Mouse (Mus musculus) forebrain, embryonic 11.5 days (tissue): Measurements from ENCODE around the gene Gm28048. TPM values are rescaled to one million over a fixed set of nuclear protein-coding genes. Genes with fewer than 3 reads are reported as not detected.

Source experiments
- ATAC-seq: fragments of 200-750 bp; cut with Nextera tagmentation; replicated peaks from 2 replicates; pipeline ENCODE4 v1.8.0; 2017; ENCODE audit warnings: moderate TSS enrichment; ENCODE audit not compliant: low FRiP score
- DNase-seq: peaks from one replicate; pipeline ENCODE4 v3.0.0-alpha.2; 2017; ENCODE audit warnings: low spot score
- H3K27ac ChIP-seq: fragments of 300-500 bp; sonication (generic); 2 replicates; pipeline ENCODE4 v1.5.1; 2014; ENCODE audit warnings: low read depth, low read length
- H3K27me3 ChIP-seq: fragments of 300-500 bp; sonication (generic); 2 replicates; pipeline ENCODE4 v1.6.1; 2014; ENCODE audit warnings: mild to moderate bottlenecking, low read length, mixed read lengths; ENCODE audit not compliant: control insufficient read depth, insufficient read depth
- H3K36me3 ChIP-seq: fragments of 300-500 bp; sonication (generic); 2 replicates; pipeline ENCODE4 v1.6.1; 2014; ENCODE audit warnings: mild to moderate bottlenecking, low read length, moderate library complexity, mixed read lengths; ENCODE audit not compliant: control insufficient read depth, insufficient read depth
- H3K4me1 ChIP-seq: fragments of 300-500 bp; sonication (generic); replicated peaks from 2 replicates; pipeline ENCODE4 v1.6.1; 2014; ENCODE audit warnings: low read length, mixed read lengths; ENCODE audit not compliant: control insufficient read depth, insufficient read depth
- H3K4me2 ChIP-seq: fragments of 300-500 bp; sonication (generic); 2 replicates; pipeline ENCODE4 v1.6.1; 2014; ENCODE audit warnings: low read depth, mild to moderate bottlenecking, low read length, moderate library complexity, mixed read lengths; ENCODE audit not compliant: severe bottlenecking
- H3K4me3 ChIP-seq: fragments of 300-500 bp; sonication (generic); 2 replicates; pipeline ENCODE4 v1.5.1; 2014; ENCODE audit warnings: low read depth, low read length
- H3K9ac ChIP-seq: fragments of 300-500 bp; sonication (generic); 2 replicates; pipeline ENCODE4 v1.6.1; 2014; ENCODE audit warnings: low read length
- H3K9me3 ChIP-seq: fragments of 300-500 bp; sonication (generic); 2 replicates; pipeline ENCODE4 v1.6.1; 2016; ENCODE audit warnings: low read length, mixed read lengths; ENCODE audit not compliant: control insufficient read depth
- WGBS: fragments of 180-500 bp; shearing (Covaris S2); extraction: QIAGEN DNeasy Blood & Tissue Kit; methylation state at CpG from one replicate; pipeline ENCODE4 v1.1.7; 2014; 5-methylcytosine and 5-hydroxymethylcytosine counted together
- polyA plus RNA-seq: library from polyadenylated mRNA; unstranded; fragments of >200 nt; fragmentation: Nextera tagmentation; extraction: Ambion mirVana; gene quantifications from 2 replicates; pipeline ENCODE4 v1.2.1, GENCODE M21; 2014

The Gm28048 gene
- polyA plus RNA-seq, 1 experiment from 2014 or later: 5.8 TPM

GRCm38 (mm10) chr11:22886991-22887390 is 94.9 kb downstream of the Gm28048 start:
- ATAC-seq (no peak), DNase-seq (no peak)
- WGBS: 96% methylated on average over 4 of the region's 4 CpGs
- Histone ChIP-seq H3K9ac (no peak overlapping the region), H3K4me1 (no peaks in the 10 kb centered on the region), H3K27me3 (no peaks in the 10 kb centered on the region), H3K4me2 (no peak overlapping the region), H3K36me3 (no peaks in the 10 kb centered on the region), H3K4me3 (no peak overlapping the region), H3K27ac (no peak overlapping the region), H3K9me3 (no peaks in the 10 kb centered on the region)

GRCm38 (mm10) chr11:22885350-22885749 is 96.5 kb downstream of the Gm28048 start:
- no peaks in the 10 kb centered on the region for H3K9me3 ChIP-seq
- H3K9ac ChIP-seq: no peak overlapping the region
- H3K4me2 ChIP-seq: no peak overlapping the region
- H3K27ac ChIP-seq: no peak overlapping the region
- no peaks in the 10 kb centered on the region for H3K4me1 ChIP-seq
- DNase-seq (no peak), ATAC-seq (no peak)
- WGBS: 97% methylated on average over 1 of the region's 1 CpGs
- H3K27me3 ChIP-seq: no peaks in the 10 kb centered on the region
- no peaks in the 10 kb centered on the region for H3K36me3 ChIP-seq
- no peak overlapping the region for H3K4me3 ChIP-seq

- ATAC-seq (no peak), DNase-seq (no peak)
- no peaks in the 10 kb centered on the region for H3K36me3 ChIP-seq
- no peak overlapping the region for H3K4me3 ChIP-seq
- H3K27ac ChIP-seq: no peak overlapping the region
- WGBS: 79% methylated on average over 2 of the region's 2 CpGs
- no peak overlapping the region for H3K9ac ChIP-seq
- no peaks in the 10 kb centered on the region for H3K27me3 ChIP-seq
- no peak overlapping the region for H3K4me2 ChIP-seq
- no peaks in the 10 kb centered on the region for H3K9me3 ChIP-seq
- H3K4me1 ChIP-seq: no peaks in the 10 kb centered on the region
Observed at GRCm38 (mm10) chr11:22883676-22884075, 98.2 kb downstream of the Gm28048 start.

- Histone ChIP-seq H3K4me1 (no peaks in the 10 kb centered on the region), H3K27ac (no peak overlapping the region), H3K27me3 (no peaks in the 10 kb centered on the region), H3K9me3 (no peaks in the 10 kb centered on the region), H3K4me2 (no peak overlapping the region), H3K9ac (no peak overlapping the region), H3K36me3 (no peaks in the 10 kb centered on the region), H3K4me3 (no peak overlapping the region)
- ATAC-seq: no peak
- DNase-seq: no peak
Observed at GRCm38 (mm10) chr11:22882926-22883325, 99.0 kb downstream of the Gm28048 start.

- Histone ChIP-seq H3K4me3 (no peak overlapping the region), H3K9me3 (no peaks in the 10 kb centered on the region), H3K27ac (no peak overlapping the region), H3K4me1 (no peaks in the 10 kb centered on the region), H3K9ac (no peak overlapping the region), H3K36me3 (no peaks in the 10 kb centered on the region), H3K4me2 (no peak overlapping the region), H3K27me3 (no peaks in the 10 kb centered on the region)
- ATAC-seq (no peak), DNase-seq (no peak)
- 71% methylated on average over 3 of the region's 3 CpGs for WGBS
Observed at GRCm38 (mm10) chr11:22880383-22881172, 101.3 kb downstream of the Gm28048 start.

GRCm38 (mm10) chr11:22879645-22880044 is 102.2 kb downstream of the Gm28048 start:
- no peak overlapping the region for H3K27ac ChIP-seq
- no peak for ATAC-seq
- no peak for DNase-seq
- 84% methylated on average over 4 of the region's 4 CpGs for WGBS
- H3K9me3 ChIP-seq: no peaks in the 10 kb centered on the region
- no peak overlapping the region for H3K4me2 ChIP-seq
- no peak overlapping the region for H3K4me3 ChIP-seq
- H3K4me1 ChIP-seq: no peaks in the 10 kb centered on the region
- H3K27me3 ChIP-seq: no peaks in the 10 kb centered on the region
- H3K36me3 ChIP-seq: no peaks in the 10 kb centered on the region
- no peak overlapping the region for H3K9ac ChIP-seq

GRCm38 (mm10) chr11:22876680-22877330 is 105.1 kb downstream of the Gm28048 start:
- DNase-seq (no peak), ATAC-seq (no peak)
- Histone ChIP-seq H3K4me2 (no peak overlapping the region), H3K9ac (no peak overlapping the region), H3K27ac (no peak overlapping the region), H3K27me3 (no peaks in the 10 kb centered on the region), H3K36me3 (no peaks in the 10 kb centered on the region), H3K4me3 (no peak overlapping the region), H3K4me1 (no peaks in the 10 kb centered on the region), H3K9me3 (no peaks in the 10 kb centered on the region)
- 95% methylated on average over 3 of the region's 3 CpGs for whole genome bisulfite sequencing

- H3K9me3 ChIP-seq: no peaks in the 10 kb centered on the region
- H3K9ac ChIP-seq: no peak overlapping the region
- H3K27me3 ChIP-seq: no peaks in the 10 kb centered on the region
- ATAC-seq: no peak
- H3K4me3 ChIP-seq: no peak overlapping the region
- WGBS: 77% methylated on average over 4 of the region's 4 CpGs
- no peak overlapping the region for H3K4me2 ChIP-seq
- H3K4me1 ChIP-seq: no peaks in the 10 kb centered on the region
- H3K36me3 ChIP-seq: no peaks in the 10 kb centered on the region
- no peak for DNase-seq
- no peak overlapping the region for H3K27ac ChIP-seq
Observed at GRCm38 (mm10) chr11:22875279-22875678, 106.6 kb downstream of the Gm28048 start.

- DNase-seq: no peak
- H3K27ac ChIP-seq: no peak overlapping the region
Observed at GRCm38 (mm10) chr11:22874747-22875146, 107.1 kb downstream of the Gm28048 start.

More at GRCm38 (mm10) chr11:22874747-22875146, 107.1 kb downstream of the Gm28048 start:
- Histone ChIP-seq H3K9ac (no peak overlapping the region), H3K4me3 (no peak overlapping the region), H3K36me3 (no peaks in the 10 kb centered on the region), H3K4me2 (no peak overlapping the region), H3K4me1 (no peaks in the 10 kb centered on the region), H3K9me3 (no peaks in the 10 kb centered on the region), H3K27me3 (no peaks in the 10 kb centered on the region)
- WGBS: 56% methylated on average over 6 of the region's 6 CpGs
- ATAC-seq: no peak
